Mouse (Mus musculus) 3134 (cell line): Measurements from ENCODE around the gene Srd5a3.
"Not testable (repeated sequence)": the region's sequence is repeated elsewhere in the genome, so short reads cannot be mapped to it uniquely, and the experiment has no call there.

Experiments
- DNase-seq: peaks from one replicate; pipeline ENCODE4 v3.0.0-alpha.2; 2011; ENCODE audit warnings: low spot score; ENCODE audit not compliant: insufficient read length; ENCODE audit errors: extremely low read depth

The Srd5a3 gene

GRCm38 (mm10) chr5:76139808-76140729 lies at the start of gene Srd5a3:
Gene Srd5a3 (plus strand): TSS chr5:76140271.
- DNase-seq: peak; percentile 97

- DNase-seq: not testable (repeated sequence)
Measured at GRCm38 (mm10) chr5:76103809-76104208, 36.3 kb upstream of the Srd5a3 start.

DNA sequence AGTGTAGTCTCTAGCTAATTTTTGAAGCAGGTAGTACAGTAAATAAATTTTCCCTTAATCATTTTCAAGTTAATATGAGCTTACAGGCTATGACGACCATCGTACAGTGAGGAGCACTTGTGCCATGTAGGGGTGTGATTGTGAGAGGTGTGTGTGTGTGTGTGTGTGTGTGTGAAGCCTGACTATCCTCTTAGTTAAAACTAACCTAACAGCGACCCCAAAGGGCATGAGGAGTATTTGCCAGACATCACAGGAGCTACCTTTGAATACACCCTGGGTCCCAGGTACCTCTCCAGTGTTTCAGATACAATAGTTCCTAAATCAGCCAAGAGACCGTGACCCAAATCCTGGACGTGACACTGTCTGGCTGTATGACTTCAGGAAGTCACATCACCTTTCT lies 32.8 kb upstream of the Srd5a3 start:
- no peak for DNase-seq

DNA sequence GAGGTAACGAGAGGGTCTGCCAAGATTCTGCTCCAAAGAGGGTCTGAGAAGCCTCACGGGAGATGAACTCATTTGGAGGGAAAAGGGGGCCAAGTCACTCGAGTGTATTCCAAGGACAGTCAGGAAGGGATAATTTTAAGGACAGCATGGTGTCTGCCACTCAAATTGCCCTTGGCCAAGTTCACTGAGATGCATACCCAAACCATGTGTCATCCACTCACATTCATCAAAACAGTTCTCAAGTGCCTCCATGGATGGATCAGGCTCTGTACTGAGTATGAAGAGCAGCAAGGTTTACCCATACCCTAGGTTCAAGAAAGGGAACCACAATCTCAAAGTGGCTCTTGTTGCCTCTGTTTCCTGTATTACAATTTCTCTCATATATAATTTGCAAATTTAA lies 31.6 kb upstream of the Srd5a3 start:
- DNase-seq: no peak

- no peak for DNase-seq
Measured at GRCm38 (mm10) chr5:76111173-76111572, 28.9 kb upstream of the Srd5a3 start.

DNA sequence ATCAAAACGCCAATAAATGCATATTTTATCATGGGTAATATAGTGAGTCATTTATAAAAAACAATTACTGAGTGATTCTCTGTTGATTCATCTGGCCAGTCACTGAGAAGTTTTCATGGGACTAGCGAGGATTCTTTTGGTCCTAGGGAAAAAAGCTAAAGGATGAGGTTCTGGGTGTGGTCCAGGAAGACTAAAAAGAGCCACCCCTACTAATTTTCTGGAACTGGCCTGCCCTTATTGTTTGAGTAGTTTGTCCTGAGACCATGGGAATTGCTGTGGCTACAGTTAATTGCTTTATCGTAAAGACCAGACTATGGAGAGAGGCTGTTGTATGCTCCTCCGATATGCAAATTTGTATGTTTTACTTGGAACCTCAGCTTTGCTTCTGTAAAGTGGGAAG lies 28.1 kb upstream of the Srd5a3 start:
- DNase-seq: no peak

DNA sequence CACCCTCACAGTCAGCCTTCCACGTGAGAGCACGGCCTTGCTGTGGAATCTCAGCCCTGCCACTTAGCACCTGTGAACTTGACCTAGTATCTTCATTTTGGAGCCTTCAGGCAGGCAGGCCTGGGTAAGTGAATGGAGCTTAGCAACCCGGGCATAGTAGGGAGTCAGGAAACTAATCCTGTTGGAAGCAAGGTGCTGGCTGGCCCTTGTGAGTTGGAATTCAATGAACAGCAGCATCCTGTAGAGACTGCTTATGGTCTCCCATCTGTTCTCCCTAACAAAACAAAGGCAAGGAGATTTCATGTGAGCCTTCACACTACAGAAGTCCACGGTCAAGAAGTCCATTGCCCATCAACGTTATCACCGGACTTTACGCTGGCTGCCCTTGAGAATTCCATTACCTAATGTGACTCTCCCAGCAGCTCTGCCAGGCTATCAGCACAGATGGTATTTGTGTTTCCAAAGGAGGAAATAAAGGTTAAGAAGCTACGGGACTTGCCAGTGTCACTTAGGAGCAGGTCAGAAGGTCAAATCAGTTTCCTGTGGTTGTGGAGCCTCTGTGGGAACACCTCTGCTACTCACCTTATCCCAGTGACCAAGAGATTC lies 24.5 kb upstream of the Srd5a3 start:
- no peak for DNase-seq

- no peak for DNase-seq
Measured at GRCm38 (mm10) chr5:76118441-76118840, 21.6 kb upstream of the Srd5a3 start.

DNA sequence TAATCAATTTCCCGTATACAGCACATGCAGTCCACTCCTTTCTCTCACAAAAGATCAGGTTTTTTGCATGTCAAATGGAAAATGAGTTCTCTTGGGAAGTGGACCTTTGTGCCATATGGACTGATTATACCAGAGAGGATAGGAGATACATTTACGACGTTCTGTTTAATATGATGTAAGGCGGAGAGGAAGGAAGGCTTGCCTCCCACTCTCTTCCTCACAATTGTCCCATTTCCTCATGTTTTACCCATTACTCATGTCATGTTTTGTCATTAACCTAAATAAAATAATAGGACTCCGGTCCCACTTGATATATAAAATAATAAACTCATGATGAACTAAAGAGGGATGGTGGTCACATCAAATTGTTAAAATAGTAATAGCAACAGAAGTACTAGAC lies 19.4 kb upstream of the Srd5a3 start:
- DNase-seq: no peak

- DNase-seq: no peak
Measured at GRCm38 (mm10) chr5:76127584-76128316, 12.3 kb upstream of the Srd5a3 start.

DNA sequence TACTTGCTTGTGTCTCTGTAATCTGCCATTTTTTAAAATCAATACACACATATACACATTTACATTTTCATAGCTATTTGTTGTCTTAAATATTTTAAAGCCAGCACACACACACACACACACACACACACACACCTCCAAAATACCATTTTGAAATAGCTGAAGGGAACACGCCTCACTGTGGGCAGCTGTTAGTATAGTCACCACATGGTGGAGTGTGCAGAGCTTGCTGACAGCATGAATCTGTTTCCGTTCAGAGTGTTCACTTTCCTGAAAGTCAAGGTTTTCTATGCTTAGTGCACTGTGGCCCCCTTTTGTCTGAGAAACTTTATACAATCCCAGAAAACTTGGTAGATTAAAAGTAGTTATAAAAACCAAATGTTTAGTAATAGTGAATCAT lies 9.8 kb upstream of the Srd5a3 start:
- no peak for DNase-seq

DNA sequence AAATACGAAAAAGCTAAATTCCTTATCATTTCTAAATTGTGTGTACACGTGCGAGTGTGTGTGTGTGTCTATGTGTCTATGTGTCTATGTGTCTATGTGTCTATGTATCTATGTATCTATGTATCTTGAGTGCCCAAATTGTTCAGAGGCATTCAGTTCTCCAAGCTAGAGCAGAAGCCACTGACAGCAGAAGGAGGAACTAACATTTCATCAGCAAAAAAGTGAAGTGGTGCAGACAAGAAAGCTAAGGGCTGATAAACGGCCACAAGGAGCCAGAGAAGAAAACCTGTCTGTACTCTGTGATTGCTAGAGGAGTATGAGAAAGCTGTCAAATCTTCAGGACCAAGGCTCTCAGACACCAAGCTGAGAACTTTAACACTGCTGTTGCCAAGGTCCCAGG lies 8.1 kb upstream of the Srd5a3 start:
- DNase-seq: no peak

GRCm38 (mm10) chr5:76135644-76136043 lies 4.4 kb upstream of the Srd5a3 start:
- no peak for DNase-seq

- DNase-seq: no peak
Measured at GRCm38 (mm10) chr5:76136271-76136670, 3.8 kb upstream of the Srd5a3 start.

GRCm38 (mm10) chr5:76137586-76137985 lies 2.5 kb upstream of the Srd5a3 start:
- DNase-seq: no peak

DNA sequence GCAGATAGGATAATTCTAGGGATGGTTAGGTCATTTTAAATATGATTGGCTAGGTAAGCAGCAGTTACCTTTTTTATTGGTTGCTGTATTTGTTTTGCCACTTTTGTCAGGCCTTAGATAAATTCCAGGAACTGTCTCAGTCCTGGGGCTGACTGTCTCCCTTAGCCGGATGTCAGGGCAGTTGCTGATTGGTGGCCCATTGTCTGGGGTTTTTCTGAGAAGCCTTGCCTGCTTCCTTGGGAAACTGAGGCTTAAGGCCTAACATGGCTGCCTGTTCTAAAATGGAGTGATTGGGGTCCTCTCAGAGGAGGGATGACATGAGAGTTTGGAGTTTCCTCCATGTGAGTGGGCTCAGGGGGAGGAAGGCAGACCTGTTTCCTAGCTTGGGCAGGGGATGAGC lies 2.0 kb upstream of the Srd5a3 start:
- no peak for DNase-seq

GRCm38 (mm10) chr5:76138512-76138911 lies 1.6 kb upstream of the Srd5a3 start:
- DNase-seq: no peak

DNA sequence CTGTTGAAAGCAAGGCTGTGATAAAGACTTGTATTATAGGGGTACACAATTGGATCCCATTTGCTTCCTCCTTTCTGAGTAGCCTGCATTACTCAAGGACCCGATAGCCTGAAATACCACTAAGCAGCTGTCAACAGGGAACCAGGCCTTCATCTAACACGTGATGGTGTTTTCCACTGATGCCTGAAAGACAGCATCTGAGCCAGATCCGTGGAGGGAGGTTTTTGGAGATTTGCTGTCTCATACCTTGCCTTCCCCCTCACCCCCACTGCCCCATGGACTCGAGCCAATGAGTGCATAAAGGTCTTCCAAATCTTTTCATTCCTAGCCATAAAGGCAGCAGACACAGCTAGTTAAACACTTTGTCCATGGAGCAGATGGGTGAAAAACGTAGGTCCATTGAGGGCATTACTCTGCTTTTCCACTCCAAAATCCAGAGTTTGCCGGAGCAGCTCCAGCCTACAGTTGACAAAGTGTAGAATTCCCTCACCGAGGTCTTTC lies 850 bp upstream of the Srd5a3 start:
- DNase-seq: no peak

- no peak for DNase-seq
Measured at GRCm38 (mm10) chr5:76140730-76141066, 627 bp downstream of the Srd5a3 start.

DNA sequence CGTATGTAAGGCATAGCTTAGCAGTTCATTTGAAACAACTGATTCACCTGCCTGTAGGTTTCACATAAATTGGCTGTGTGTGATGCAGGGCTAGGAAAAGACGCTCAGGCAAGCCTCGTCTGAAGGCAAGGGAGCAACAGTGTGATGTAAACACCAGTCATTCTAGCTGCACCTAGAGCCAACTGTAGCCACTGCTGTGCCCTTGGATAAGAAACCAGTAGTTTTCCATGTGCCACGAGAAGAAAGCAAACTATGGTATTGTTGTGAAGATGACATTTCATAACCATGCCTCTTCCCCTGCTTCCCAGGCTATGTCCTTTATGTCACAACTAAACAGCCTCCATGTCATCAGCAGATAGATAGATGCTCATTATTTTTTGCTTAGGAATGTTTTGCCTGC lies 3.3 kb downstream of the Srd5a3 start:
- DNase-seq: no peak

- DNase-seq: no peak
Measured at GRCm38 (mm10) chr5:76146401-76146800, 6.3 kb downstream of the Srd5a3 start.
